In the genomic region with DNA sequence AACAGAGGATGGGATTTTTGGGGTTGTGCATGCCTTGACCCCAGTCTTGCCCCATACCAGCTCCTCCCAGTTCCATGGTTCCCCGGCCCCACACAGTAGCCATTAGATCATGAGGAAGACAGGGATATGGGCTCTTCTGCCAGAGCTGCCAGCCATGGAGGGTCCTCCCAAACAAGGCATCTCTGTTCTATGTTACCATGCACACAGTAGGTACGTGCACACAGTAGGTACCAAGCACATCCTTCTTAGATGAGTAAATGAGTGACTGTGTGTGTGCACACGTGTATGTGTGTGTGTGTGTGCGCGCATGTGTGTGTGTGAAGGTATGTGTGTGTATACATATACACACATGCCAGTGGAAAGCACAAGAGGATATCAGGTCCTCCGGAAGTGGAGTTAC, we compare ENCODE assay signal across 25 mouse cellular contexts.
"Had no signal": no experiment of that assay in that cellular context is flagged by ENCODE, and none has a peak within 500 bp of the region (broad histone marks: within the 10 kb centered on the region; RNA-seq: fewer than 3 reads in every experiment).

No protein-coding gene starts in this region.

- H3K4me3 ChIP-seq: heart, adult 2 months; heart, embryonic 13.5 days; heart, embryonic 15.5 days; hindbrain, embryonic 13.5 days; hindbrain, embryonic 15.5 days; kidney, embryonic 15.5 days; limb, embryonic 13.5 days; limb, embryonic 15.5 days had no signal

- H3K9ac ChIP-seq: heart, embryonic 13.5 days; heart, embryonic 15.5 days; hindbrain, embryonic 13.5 days; hindbrain, embryonic 15.5 days; kidney, embryonic 15.5 days; limb, embryonic 13.5 days; limb, embryonic 15.5 days had no signal

- H3K27ac ChIP-seq: heart, adult 2 months; heart, embryonic 13.5 days; heart, embryonic 15.5 days; hindbrain, embryonic 13.5 days; hindbrain, embryonic 15.5 days; hindbrain, postnatal 0 days; kidney, embryonic 15.5 days; kidney, postnatal 0 days; limb, embryonic 13.5 days; limb, embryonic 15.5 days had no signal

- H3K4me2 ChIP-seq: heart, embryonic 11.5 days; heart, embryonic 13.5 days; heart, embryonic 15.5 days; hindbrain, embryonic 13.5 days; hindbrain, embryonic 15.5 days; kidney, embryonic 15.5 days; limb, embryonic 13.5 days; limb, embryonic 15.5 days had no signal

- DNase-seq: gastrocnemius, postnatal 14 days; gastrocnemius, postnatal 36 days; heart, adult 11 months; heart, adult 2 months; heart, postnatal 14 days; heart, postnatal 36 days; kidney, adult 11 months; kidney, adult 2 months; kidney, adult 9 months; kidney, postnatal 14 days; kidney, postnatal 36 days; layer of hippocampus, adult 9-11 months; layer of hippocampus, postnatal 36 days; left cerebral cortex, postnatal 4 days had no signal

- ATAC-seq: hindbrain, postnatal 0 days; intestine, embryonic 16.5 days had no signal

- H3K36me3 ChIP-seq: heart, embryonic 13.5 days; heart, embryonic 15.5 days; hindbrain, embryonic 13.5 days; hindbrain, embryonic 15.5 days; kidney, embryonic 15.5 days; limb, embryonic 13.5 days; limb, embryonic 15.5 days had no signal

- H3K4me1 ChIP-seq: heart, embryonic 15.5 days; hindbrain, embryonic 15.5 days had no signal

- H3K9me3 ChIP-seq: heart, embryonic 13.5 days; heart, embryonic 15.5 days; hindbrain, embryonic 13.5 days; hindbrain, embryonic 15.5 days; kidney, embryonic 15.5 days; limb, embryonic 13.5 days; limb, embryonic 15.5 days had no signal

- H3K27me3 ChIP-seq: heart, embryonic 15.5 days; hindbrain, embryonic 13.5 days; hindbrain, embryonic 15.5 days; kidney, embryonic 15.5 days; limb, embryonic 15.5 days had no signal
